Mouse (Mus musculus) ZHBTc4 (cell line): ENCODE measurements around the gene Pabpc4.
"Not testable (repeated sequence)": the region's sequence is repeated elsewhere in the genome, so short reads cannot be mapped to it uniquely, and the experiment has no call there.

Experiments
- DNase-seq: peaks from one replicate; pipeline ENCODE4 v3.0.0-alpha.2; 2011; ENCODE audit warnings: low read depth, low spot score

Pabpc4 gene

DNA sequence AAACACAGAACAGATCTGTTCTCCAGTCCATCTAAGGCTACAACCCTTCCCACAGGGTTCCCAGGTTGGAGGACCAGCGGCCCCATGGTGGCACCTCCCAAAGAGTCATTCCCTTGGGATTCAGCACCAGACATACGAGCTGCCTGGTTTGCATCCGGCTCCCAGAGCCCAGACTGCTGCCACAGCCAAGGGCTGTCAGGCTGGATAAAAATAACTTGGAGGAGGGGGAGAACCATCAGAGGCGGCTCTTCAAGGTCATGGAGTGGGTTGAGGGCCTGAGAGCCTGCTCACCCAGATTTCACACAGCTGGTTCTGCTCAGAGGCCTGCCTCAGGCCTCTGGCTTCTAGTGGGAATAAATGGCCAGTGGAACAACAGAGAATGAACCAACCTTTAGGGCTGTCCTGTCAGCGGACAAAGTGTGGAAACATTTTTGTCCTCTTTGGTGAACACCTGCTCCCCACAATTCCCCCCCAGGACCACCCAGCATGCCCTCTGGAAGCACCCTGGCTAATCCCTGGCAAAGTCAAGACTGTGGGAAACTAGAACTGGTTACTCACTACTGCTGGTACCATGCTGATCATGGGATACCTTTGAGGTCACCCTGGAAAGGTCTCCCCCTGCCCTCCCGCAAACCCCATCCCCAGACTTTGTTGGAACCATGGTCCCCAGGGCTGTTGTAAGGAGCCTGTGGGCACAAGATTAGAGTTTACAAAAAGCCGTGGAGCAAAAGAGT, 14.8 kb upstream of the Pabpc4 start:
- no peak for DNase-seq

- DNase-seq: no peak
These were observed 13.1 kb upstream of the Pabpc4 start for GRCm38 (mm10) chr4:123248971-123249567.

DNA sequence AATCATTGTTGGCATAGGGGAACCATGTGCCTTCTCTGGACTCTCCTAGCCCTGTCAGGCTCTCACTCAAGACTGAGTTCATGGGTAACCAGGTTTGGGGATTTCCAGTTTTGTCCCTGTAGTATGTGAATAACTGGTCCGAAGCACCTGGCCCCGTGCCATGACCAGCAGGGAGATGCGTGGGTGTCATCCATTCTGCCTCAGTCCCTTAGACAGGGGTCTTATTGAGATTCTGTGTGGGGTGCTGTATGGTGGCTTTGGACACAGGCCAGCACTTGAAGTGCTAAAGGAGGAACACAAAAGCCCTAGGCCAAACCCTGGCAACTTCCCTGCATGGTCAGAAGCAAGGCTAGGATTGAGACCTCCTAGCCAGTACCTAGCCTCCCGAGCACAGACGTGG, 9.9 kb upstream of the Pabpc4 start:
- no peak for DNase-seq

DNA sequence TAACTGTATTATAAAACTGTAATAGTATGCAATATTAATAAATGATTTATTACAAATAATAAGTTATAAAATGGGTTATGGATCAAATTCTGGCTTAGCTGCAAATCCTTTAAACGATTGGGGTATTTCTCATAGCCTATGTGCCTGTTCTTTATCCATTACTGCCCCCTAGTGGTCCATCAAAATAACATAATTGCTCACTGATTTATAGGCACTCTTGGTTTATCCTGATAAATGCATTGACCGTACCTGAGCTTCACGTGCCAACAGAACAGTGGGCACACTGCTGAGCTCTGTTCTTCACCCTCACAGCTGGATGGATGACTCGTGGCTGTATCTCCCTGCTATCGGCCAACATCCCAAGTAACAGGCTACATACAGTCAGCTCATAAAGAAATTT, 7.5 kb upstream of the Pabpc4 start:
- peak; percentile 70 for DNase-seq

DNA sequence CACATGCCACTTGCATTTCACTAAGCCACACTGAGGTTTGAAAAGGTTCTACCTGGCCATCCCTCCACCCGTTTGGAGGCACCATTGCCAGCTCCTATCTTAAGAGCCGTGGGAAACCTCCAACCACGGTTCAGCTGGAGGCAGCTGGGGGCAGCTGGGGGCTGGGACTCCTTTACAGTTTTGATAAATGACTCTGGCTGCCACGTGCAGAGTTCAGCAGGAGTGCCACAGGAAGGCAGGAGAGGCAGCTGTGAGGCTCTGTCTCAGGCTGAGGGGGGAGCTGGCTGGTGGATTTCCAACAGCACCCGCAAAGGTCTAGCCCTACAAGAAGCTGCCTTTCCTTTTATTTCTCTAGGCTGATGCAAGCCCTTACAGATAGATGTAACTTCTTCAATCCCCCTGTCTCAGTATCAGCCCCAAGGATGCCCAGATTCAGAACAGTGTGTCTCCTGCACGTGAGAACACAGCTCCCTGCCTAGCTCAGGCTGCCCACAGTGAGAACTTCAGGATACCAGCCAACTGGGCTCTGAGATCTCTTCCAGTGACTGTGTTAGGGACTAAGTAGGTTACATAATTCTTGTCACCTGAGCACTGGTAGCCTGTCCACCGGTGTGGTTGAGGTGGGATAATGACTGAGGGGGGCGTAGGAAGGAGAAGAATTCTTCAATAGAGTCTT, 1.9 kb upstream of the Pabpc4 start:
- DNase-seq: no peak

DNA sequence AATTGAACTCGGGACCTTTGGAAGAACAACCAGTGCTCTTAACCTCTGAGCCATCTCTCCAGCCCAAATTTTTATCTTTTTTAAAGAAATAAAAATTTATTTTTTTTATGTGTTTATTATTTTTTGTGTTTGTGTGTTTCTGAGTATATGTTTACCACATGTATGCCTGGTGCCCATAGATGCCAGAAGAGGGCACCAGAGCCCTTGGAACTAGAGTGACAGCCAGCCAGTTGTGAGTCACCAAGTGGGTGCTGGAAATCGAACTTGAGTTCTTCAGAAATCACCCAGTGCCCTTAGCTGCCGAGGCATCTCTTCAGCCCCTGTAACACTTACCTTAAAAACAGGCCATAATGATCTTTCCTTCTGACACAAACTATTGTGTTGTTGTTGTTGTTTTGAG, 8.9 kb downstream of the Pabpc4 start:
- peak; percentile 45 for DNase-seq

- no peak for DNase-seq
These were observed 18.0 kb downstream of the Pabpc4 start for GRCm38 (mm10) chr4:123280117-123280516.

DNA sequence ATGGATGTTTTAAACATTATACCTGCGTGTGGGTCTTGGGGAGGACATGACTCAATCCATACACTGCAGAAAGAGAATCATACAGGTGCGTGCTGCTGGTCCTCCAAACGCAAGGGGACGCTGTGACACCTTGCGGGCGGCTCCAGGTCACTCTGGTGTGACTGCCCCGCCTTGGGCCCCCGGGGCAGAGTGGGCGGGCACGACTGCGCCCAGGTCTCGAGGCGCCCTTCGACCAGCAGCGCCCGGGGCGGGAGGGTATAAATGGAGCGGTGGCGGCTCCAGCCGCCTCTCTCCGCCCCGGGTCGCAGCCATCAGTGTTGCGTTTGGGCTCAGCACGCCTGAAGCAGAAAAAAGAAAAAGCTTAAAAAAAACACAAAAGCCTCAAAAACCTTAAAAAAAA, 20.3 kb downstream of the Pabpc4 start:
- DNase-seq: peak; percentile 99

DNA sequence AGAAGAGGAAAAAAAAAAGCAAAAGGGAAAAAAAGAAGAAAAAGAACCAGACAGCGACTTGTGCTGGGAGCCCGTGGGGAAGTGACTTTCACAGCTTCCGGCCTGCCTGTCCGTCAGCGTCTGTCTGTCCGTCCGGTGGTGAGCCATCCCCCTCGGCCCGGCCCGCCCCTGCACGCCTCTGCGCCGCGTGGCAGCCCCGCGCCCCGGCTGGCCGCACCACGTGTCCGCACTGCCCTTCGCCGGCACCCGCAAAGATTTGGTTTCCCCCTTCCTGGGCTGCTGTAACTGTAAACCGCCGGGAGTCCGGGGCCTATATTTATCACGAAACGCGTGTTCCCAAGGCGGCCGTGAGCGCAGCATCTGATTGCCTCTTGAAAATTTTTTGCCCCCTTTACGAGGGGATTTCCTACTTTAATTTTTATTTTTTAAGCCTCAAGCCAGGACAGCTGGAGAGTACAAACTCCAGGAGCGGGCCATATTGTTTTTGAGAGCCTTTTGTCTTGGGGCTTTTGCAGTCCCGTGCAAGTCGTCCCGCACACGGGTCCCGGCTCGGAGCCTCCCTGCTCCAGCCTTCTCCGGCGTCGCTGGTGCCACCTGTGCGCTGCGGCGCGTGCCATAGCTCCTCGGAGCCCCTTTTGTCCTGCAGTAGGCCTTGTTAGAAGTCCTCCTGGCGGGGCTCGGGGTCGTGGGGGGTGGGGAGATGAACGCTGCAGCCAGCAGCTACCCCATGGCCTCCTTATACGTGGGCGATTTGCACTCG, 20.9 kb downstream of the Pabpc4 start:
- not testable (repeated sequence) for DNase-seq

GRCm38 (mm10) chr4:123283675-123284064, 21.5 kb downstream of the Pabpc4 start:
- peak; percentile 50 for DNase-seq

DNA sequence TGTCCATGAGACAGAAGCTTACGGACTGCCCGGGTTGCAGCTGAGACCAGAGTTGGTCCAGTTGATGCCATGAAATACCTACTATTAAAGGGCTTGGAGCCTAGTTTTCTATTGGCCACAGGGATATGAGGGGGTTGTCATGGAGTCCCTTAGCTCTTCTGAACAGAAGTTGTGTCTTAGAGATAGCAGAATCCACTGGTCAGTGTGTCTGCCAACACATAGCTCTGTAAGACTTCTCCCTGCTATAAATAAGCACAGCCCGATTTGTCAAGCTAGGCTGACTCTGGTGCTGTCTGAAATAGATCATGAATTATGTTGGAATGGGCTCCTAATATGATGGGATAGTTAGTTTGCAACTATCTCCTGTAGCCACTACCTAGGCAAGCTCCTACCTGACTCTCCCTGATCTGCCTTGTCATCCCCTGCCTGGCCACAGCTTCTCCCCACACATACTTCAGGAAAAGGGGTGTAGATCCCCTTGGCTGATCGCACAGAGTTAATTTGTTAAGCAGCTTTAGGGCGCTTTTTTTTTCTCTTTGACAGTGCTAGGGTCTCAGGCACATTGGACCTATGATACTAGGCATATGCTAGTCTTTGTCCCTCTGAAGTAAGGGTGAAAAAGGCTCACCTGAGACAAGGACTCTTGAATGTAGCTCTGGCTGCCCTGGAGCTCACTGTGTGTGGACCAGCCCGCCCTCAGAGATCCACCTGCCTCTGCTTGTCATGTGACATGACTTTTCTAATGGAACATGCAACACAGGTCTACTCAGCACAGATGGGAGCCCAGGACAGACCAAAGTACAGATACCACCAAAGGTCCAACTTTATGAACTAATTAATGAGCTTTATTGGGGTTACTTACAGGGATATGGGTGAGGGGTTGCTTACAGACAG, 22.8 kb downstream of the Pabpc4 start:
- DNase-seq: no peak

GRCm38 (mm10) chr4:123286790-123287189, 24.6 kb downstream of the Pabpc4 start:
- no peak for DNase-seq

DNA sequence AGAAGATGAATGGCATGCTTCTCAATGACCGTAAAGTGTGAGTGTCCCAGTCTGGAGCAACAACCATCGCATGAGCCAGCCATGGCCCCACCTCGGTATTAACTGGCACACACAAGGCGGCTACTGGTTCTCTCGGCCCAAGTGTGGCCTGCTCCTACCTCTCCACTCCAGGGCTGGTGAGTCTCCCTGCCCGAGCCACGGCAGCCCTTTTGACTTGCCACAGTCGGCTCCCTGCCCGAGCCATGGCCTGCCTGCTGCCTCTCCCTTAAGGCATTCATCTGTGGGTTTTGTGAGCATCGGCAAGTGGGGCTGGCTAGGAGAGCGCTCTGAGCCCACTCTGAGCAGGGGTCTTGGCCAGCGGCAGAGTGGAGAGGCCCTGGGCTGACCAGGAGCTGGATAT, 26.9 kb downstream of the Pabpc4 start:
- no peak for DNase-seq

DNA sequence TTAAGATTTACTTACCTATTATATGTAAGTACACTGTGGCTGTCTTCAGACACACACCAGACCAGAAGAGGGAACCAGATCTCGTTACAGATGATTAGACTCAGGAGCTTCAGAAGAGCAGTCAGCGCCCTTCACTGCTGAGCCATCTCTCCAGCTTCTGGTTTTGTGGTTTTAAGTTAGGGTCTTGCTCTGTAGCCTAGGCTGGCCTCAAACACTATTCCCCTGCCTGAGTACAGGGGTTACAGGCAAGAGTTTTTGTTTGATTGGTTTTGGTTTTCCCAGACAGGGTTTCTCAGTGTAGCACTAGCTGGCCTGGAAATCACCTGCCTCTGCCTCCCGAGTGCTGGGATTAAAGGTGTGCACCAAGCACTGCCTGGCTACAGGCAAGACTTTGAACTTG, 30.2 kb downstream of the Pabpc4 start:
- DNase-seq: no peak

GRCm38 (mm10) chr4:123292989-123293388, 30.8 kb downstream of the Pabpc4 start:
- no peak for DNase-seq

- no peak for DNase-seq
These were observed 31.7 kb downstream of the Pabpc4 start for GRCm38 (mm10) chr4:123293661-123294443.

DNA sequence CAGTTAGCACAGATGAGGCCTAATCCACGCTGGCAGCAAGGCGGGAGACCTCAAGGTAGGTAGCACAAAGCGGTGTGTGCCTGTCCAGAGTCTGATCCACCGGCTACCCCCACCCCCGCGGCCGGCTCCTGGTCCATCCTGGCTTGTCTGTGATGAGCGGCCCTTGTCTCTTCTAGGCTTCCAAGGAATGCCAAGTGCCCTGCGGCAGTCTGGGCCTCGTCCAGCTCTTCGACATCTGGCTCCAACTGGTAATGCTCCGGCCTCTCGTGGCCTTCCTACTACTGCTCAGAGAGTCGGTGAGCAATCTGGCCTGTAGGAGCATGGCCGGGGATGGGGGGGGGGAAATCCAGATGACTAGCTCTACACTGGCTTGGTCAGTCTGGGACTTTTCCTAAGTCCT, 32.9 kb downstream of the Pabpc4 start:
- not testable (repeated sequence) for DNase-seq

DNA sequence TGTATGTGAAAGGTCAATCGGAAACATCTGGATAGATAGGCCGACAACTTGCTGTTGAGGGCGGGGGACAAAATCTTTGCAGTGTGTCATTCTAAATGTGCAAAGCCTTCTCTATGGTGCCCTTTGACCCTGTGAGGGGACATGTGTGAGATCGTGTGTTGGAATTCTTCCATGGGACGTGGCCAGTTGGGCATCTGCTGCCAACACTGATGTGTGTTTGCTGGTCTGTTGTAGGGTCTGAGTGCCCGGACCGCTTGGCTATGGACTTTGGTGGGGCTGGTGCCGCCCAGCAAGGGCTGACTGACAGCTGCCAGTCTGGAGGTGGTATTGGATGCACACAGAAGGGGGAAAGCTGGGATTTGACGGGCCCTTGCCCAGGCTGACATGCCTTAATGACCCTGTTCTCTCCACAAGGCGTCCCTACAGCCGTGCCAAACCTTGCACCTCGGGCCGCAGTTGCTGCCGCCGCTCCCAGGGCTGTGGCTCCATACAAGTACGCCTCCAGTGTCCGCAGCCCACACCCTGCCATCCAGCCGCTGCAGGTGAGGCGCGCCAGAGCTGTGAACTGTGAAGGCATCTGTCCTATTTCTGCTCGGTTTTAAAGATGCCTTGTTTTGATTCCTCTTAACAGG, 33.5 kb downstream of the Pabpc4 start:
- no peak for DNase-seq

- DNase-seq: peak; percentile 38
These were observed 34.0 kb downstream of the Pabpc4 start for GRCm38 (mm10) chr4:123296148-123296534.
